Mouse (Mus musculus): ENCODE data around the gene Hmga1b.
"Not testable (repeated sequence)": the region's sequence is repeated elsewhere in the genome, so short reads cannot be mapped to it uniquely, and the experiment has no call there.

The Hmga1b gene

DNA sequence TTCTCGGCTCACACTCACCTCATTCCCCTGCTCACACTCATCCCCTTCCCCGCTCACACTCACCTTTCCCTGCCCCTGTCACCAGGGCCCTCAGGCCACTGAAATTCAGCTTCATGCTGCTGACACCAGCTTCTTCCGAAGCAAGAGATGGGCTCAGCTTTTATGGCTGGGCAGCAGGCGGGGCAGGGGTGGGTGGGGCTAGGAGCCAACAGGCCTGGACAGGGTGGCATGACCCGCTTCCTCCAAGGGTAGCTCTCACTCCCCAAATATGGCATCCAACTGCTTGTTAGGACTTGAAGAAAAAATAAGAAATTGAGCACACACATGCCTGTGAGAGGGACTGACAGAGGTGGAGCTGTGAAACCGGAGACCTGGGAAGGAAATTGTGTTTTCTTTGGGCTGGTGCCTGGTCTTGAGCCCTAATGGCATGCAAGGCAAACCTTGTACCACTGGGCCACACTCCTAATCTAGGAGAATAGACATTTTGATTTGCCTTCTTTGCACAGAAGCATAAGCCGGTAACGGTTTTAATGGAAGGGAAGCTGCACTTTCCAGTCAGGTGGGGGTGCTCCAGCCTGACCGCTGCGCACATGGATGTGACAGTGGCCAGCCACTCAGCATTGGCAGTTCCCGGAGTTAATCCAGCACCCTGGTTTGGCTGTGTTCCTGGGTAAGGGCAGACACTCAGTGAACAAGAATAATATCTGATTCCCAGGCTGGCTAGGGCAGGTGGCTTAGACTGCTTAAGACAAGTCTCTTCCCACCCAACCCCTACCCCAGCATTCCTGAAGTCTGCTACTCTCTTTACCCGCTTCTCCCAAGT, 30.5 kb upstream of the Hmga1b start, which contains the start of gene Cbr2:
Cbr2 (minus strand) TSS at position 257 of the 823 bp plus-strand sequence.
- no peak for DNase-seq (ENCODE audit: inconsistent ontology term)

DNA sequence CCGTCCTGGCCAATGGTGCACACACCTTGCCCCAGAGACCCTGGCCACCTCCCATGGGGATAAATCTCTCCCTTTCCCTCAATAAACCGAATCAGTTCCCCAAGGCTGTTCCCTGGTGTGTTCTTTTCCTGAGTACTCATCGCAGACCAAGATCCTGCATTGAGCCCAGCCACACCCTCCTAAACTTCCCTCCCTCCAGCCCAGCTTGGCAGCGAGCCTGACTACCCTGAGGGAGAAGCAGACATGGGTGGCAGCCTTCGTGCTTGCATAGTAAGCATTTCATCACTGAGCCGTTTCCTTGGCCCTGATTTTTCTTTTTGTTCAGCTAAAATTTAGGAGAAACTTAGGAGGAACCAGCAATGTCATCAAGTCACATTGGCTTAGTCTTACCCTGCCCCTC, 29.1 kb upstream of the Hmga1b start:
- DNase-seq (ENCODE audit: inconsistent ontology term) = no peak

DNA sequence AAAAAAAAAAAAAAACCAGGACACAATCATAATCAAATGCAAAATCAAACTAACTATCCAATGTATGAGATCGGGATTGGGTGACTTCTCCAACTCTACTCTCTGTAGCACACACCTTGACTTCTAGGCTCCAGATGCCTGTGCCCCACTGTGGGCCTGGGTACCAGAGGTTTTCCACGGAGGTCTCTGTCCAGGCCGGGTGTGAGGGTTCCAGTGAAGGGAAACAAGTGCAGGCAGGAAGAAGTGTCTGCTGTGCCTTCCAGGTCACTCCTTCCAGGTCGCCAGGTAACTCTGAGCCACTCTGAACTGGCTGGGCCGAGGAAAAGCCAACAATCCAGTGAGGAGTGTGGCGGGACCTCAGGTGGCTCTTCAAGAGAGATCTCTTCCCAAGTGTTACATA, 26.2 kb upstream of the Hmga1b start:
- no peak for DNase-seq (ENCODE audit: inconsistent ontology term)

DNA sequence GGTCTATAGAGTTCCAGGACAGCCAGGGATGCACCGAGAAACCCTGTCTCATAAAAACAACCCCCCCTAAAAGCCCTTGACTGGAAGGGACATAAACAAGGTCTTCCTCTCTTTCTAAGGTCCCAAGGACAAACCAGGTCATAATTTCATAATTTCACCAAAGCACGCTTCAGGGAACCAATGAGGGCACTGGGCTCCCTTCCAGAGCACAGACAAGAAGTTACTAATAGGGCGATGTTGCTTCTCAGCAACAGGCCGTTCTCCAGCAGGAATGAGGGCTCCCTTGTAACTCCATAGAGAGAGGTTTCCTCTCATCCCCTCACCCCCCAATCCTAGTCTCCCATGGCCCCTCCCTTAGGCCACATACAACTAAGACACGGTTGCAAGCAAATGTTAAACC, 21.6 kb upstream of the Hmga1b start:
- no peak for DNase-seq (ENCODE audit: inconsistent ontology term)

DNA sequence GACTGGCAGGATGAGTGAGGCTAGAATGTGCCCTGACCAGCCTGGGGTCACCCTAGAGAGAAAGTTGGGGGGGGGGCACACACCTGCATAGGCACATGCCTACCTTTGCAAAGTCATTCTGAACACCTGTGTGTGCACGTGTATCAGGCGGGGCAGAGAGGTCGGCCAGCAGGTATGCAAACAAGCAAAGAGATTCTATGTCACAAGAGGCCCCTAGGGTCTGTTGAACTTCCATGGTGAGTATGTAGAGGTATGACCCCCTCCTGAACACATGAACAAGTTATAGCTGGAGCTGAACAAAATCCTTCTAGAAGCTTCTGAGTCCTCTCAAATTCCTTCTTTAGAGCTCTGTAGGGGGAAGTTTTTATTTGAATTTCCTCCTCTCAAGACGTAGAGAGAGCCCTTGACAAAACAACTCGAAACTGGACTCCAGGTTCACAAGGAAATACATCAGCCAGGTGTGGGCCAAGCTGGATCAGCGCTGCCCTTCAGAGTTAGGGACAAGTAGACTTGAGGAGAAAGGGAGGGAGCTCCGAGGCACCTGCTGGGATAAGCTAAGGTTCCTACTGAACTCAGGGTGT, 18.4 kb upstream of the Hmga1b start:
- DNase-seq (ENCODE audit: inconsistent ontology term) = no peak

DNA sequence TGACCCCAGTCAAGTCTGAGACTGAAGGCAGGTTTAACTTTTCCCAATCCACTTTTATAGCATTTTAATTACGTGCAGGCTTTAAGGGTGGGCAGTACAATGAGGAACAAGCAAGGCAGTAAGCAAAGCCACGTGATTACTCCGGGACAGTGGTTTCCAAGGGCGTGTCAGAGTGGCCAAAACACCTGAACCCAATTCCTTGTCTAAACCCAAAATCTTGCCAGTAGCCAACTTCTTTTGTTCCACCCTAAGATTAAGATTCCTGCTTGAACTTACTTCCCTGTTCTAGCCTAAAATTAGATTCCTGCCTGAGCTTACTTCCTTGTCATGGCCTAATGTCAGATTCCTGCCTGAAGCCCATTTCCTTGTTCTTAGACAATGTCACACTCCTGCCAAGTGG, 14.6 kb upstream of the Hmga1b start:
- no peak for DNase-seq (ENCODE audit: inconsistent ontology term)

DNA sequence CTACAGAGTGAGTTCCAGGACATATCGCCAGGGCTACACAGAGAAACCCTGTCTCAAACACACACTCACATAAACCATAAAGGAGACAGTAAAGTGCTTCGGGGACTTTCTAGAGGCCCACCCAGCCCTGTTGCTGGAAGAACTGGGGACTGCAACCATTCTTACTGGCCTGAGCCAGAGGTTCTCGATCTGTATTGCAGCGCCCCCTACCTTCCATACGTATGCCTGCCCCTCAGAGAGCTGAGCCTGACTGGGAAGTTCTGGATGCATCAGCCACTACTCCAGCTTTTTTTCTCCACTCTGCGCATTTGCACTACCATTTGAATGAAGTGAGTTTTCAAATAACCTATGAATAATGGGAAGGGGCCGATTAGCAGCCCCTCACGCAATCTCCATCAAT, 13.2 kb upstream of the Hmga1b start:
- DNase-seq (ENCODE audit: inconsistent ontology term) = no peak

DNA sequence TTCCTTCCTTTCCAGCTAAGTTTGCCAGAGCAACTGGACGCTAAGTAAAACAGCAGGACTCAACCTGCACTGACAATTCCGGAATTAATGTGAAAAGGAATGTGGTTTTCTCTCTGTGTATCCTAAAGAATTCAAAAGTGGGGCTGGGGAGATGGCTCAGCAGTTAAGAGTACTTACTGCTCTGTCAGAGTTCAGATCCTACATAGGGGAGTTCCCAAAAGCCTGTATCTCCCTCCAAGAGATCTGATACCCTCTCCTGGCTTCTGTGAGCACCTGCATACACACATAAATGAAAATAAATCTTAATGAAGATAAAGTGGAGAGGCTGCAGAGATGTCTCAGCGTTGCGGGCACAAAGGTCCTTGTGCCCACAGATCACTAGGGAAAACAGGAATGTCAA, 11.0 kb upstream of the Hmga1b start:
- no peak for DNase-seq (ENCODE audit: inconsistent ontology term)

DNA sequence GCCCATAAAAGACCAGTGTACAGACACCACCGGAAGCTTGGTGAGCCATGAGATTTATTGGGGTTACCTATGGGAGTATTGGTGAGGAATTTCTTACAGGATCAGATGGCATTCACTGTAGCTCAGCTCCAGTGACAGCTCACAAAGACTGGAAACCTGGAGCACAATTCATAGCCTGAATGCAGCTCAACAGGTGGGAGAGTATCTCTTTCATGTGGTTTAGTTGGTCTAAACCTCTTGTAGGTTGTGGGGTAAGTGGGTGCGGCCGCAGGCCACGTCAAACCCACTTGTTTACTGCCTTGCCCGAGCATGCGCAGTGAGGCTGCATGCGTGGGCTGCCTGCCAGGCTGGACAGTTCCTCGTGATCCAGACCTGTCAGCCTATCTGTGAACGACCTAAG, 2.4 kb upstream of the Hmga1b start:
- no peak for DNase-seq (ENCODE audit: inconsistent ontology term)

DNA sequence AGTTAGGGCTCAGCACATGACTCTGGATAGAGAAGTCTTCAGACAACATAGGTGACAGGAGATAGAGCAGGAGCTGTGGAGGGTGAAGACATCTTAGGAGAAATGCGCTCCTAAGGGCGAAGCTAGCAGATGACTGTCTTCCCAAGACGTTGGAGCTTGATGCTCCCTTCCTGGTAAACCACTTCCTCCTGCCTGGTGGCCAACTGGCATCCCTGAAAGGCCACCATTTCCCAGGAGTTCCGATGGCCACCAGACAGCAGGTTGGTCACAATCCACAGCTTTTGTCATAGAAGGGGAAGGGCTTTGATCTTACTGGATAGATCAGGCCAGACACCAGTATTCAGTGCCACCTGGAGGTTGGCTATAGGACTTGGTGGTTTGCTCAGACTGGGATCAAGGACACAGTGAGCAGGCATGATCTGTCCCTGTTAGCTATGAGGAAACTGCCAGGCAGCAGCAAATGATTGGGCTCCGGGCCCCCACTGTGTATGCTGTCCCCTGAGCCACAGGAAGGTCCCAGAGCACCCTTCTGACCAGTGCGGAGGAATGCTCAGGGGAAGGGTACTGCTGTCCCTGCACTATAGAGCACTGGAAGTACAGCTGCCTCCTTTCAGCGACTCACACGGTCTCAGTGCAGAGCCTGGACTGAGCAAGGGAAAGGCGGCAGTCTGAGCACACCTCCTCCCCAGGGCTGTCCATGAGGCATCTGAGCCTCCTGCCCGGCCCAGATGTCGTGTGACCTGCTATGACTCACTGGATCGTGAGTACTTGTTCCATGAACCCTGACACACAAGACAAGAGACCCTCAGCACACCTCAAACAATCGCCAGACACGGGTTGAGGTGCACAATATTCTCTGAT, 553 bp upstream of the Hmga1b start:
- no peak for DNase-seq (ENCODE audit: inconsistent ontology term)

DNA sequence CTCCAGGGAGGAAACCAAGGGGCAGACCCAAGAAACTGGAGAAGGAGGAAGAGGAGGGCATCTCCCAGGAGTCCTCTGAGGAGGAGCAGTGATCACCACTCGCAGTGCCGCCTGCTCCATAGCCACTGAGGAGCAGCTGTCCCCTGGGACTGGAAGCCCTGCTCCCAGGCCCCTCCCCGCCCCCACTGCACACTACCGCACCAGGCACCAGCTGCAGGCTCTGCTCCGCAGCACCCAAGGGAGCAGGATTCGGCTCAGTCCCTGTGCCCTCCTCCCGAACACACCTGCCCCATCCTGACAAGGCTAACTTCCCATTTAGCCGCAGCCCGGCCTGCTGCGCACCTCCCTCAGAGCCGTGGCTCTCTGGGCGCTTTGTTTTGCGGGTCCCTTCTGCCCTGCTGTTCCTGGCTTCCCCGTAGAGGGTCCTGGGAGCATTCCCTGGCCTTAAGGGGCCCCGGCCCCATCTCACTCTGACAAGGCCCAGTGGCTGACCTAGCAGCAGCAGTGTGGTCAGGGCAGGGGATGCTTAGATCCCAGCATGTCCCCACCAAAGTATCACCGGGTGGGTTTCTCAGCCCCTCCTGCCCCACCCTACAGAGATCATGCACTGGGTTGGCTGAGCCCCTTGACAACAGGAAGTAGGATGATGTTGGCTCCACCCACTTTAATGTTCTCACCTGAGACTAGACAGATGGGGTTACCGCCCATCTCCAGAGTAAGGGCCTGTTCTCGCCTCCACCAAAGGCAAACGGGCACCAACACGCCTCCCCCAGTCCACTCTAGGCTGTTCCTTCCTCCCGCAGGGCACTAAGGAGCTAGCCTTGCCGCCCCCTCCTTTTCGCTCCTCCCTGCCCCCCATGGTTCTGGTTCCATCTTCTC, 766 bp downstream of the Hmga1b start:
- not testable (repeated sequence) for DNase-seq (ENCODE audit: inconsistent ontology term)

DNA sequence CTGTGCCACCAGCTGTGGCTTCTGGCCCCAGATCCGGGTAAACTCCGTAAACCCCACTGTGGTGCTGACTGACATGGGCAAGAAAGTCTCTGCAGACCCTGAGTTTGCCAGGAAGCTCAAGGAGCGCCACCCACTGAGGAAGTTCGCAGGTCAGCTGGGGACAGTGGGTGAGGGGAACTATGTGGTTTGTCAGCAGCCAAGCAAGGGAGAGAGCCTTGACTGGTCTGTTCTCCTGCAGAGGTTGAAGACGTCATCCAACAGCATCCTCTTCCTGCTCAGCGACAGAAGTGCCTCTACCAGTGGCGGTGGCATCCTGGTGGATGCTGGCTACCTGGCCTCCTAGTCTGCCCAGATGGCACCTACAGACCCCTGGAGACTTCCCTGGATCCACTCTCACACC, 4.4 kb downstream of the Hmga1b start:
- DNase-seq (ENCODE audit: inconsistent ontology term) = not testable (repeated sequence)

DNA sequence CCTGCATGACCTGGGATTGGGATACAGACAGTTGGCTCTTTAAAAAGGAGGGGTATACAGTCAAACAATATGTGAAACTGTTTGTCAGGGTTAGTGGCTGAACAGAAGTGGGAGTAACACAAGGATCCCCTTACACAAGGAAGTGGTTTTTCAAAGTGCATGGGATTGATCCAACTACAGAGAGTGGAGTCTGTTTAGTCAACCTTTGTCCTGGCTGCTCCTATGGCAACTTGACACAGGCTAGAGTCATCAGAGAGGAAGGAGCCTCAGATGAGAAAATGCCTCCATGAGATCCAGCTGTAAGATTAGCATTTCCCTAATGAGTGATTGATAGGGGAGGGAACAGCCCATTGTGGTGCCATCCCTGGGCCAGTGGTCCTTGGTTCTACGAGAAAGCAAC, 5.6 kb downstream of the Hmga1b start:
- DNase-seq (ENCODE audit: inconsistent ontology term) = no peak

DNA sequence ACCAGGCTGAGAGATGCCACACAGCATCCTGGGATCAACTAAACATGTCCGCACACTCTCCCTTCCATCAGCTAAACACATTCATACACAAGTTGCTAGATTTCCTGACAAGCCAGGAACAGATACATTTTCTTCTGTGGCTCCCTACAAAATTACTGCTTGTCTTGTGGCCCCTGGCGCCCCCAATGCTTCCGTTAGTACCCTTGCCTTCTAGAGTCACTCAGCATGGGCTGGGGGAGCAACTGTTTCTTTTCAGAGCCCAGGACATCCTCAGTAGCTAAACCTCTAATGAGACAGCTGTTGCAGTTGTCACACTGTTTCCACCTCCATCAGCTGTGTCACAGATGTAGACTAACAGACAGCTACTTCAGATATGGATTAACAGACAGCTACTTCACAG, 10.2 kb downstream of the Hmga1b start:
- no peak for DNase-seq (ENCODE audit: inconsistent ontology term)

DNA sequence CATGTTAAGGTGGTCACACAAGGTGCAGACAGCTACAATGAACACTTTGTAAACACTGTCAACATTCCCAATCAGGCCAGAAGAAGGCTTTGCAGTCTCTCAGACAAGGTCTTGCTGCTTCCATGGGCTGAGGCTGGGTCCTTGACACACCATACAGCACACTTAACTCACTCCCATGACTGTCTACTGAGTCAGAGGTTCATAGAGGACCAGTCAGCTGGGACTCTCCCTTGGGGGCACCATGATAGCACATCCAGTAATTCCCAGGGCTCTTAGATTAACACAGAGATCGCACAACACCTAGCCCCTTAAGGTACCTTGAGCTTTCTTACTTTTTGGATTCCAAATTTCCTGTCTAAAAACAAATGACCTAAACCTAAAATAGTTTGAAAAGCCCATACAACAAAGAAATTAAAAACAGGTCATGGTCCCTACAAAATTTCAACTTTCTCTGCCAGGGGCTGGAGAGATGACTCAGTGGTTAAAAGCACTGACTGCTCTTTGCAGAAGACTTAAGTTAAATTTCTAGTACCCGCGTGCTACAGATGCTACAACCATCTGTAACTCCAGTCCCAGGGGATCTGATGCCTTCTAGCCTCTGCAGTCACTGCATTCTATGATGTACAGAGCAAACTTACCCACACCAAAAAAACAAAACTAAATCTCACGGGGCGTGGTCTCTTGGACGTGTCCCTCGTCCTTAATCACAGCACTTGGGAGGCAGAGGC, 11.0 kb downstream of the Hmga1b start:
- DNase-seq (ENCODE audit: inconsistent ontology term) = no peak

DNA sequence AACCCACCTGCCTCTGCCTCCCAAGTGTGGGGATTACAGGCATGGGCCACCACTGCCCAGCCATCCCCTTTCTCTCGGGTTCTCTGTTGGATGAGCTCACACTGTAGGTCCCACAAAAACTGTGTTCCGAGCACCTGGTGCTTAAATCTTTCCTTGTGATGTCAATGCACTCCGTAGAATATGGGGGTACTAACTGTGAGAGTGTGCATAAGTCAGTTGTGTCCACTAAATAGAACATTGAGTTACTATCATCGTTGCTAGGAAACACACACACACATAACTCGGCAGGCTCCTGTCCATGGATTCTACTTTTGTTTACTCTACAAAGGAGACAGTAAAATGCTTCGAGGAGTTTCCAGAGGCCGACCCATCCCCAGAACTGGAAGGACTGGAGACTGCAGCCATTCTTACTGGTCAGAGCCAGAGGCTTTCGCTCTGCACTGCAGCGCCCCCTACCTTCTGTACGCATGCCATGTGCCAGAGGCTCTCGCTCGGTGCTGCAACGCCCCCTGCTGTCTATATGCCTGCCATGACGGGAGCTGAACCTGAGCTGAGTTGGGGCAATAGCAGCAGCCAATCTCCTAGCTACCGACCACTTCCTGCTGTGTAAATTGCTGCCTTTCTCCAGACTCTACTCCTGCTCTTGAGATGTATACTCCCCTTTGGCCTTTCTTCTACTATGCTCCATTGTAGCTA, 13.3 kb downstream of the Hmga1b start:
- DNase-seq (ENCODE audit: inconsistent ontology term) = peak; percentile 83

DNA sequence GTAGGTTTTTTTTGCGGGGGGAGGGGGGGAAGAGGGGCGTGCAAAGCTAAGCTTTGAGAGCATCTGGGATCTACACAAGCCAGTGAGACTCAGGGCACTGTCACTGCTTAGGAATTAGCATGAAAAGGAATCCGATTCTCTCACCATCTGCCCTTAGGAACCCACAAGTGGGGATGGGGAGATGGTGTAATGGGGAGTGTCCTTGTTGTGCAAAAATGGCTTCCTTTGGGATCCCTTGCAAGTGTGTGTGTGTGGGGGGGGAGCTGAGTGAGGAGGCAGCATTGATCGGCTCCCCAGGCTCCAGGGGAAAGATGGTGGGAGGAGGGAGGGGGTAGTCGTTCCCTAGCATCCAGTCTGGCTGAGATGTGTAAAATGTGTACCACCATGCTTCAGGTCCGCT, 14.5 kb downstream of the Hmga1b start:
- no peak for DNase-seq (ENCODE audit: inconsistent ontology term)

DNA sequence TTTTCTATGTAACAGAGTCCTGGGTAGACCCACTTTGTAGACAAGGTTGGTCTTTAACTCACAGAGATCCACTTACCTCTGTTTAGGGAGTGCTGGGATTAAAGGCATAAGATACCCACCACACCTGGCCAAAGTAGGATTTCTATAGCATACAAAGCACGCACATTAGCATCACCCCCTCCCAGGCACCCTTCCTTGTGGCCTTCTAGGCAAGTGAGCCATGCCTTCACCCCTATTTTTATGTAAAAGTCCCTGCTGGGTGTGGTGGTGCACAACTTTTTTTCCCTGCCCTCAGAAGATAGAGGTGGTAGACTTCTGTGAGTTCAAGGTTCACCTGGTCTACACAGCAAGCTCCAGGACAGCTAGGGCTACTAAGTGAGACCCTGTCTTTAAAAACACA, 17.3 kb downstream of the Hmga1b start:
- DNase-seq (ENCODE audit: inconsistent ontology term) = no peak

DNA sequence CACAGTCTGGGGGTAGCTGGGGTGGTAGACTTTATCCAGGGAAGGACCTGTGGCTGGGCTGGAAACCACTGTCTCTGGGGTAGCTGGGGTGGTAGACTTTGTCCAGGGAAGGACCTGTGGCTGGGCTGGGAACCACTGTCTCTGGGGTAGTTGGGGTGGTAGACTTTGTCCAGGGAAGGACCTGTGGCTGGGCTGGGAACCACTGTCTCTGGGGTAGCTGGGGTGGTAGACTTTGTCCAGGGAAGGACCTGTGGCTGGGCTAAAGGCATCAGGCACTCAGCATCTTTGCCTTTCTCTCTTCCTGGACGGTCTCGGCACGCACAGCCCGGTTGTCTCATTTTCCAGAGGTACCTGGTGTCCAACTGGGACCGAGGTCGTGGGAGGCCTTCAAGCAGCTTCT, 18.8 kb downstream of the Hmga1b start:
- not testable (repeated sequence) for DNase-seq (ENCODE audit: inconsistent ontology term)

DNA sequence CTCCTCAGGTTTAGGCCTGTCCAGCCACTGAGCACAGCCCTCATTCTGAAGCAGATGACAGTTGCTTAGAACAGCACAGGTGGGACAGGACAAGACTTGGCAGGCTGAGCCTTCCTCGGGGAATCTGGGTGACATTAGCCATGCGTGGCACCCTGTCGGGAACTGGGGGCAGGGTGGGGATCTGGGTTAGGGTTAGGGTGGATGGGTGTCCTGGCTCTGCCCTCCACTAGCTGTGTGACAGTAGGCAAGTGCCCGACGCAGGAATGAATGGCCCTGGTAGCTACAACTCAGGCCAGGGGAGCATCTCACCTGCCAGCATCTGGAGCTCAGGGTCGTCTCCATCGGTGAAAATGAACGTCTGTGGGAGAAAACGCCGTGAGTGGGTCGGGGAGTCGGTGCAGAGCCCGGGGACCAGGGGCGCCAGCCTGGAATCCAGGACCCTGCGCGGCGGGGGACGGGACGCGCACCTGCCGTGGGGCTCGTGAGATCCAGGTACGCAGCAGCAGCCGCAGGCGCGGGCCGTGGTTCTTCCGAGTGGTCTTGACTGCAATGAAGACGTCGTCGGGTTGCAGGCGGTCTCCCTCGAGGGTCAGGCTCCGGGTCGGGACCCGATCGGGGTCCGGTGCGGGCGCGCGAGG, 21.0 kb downstream of the Hmga1b start:
- DNase-seq (ENCODE audit: inconsistent ontology term) = no peak
